26 mouse cellular contexts compared by ENCODE assay signal in genomic region chr13:63115187-63115784, GRCm38 (mm10).
DNase-seq lines count a peak whose midpoint lies in the region; ATAC-seq and TF ChIP-seq lines count a peak whose summit lies in the region.
"Had no signal": no experiment of that assay in that cellular context is flagged by ENCODE, and none has a peak within 500 bp of the region (broad histone marks: within the 10 kb centered on the region; RNA-seq: fewer than 3 reads in every experiment).

No protein-coding gene starts in this region.

- H3K36me3 ChIP-seq in limb, embryonic 15.5 days: no peaks in the 10 kb centered on the region
- 0 out of 2 replicates have a peak, but pooled peaks cover 2% of the 10 kb centered on the region for H3K36me3 ChIP-seq in limb, embryonic 10.5 days
- peaks cover 0 to 32% of the 10 kb centered on the region in 2 experiments; a peak in 2 of 4 replicates for H3K36me3 ChIP-seq in MEL (ENCODE audit: control insufficient read depth in 1 of 2, insufficient read depth in 2 of 2, low read length in 2 of 2)
- H3K36me3 ChIP-seq in intestine, postnatal 0 days (ENCODE audit: control insufficient read depth, insufficient read depth): no peaks in the 10 kb centered on the region
- H3K36me3 ChIP-seq in forebrain, embryonic 11.5 days (ENCODE audit: control insufficient read depth, insufficient read depth, low read length): no peaks in the 10 kb centered on the region
- H3K36me3 ChIP-seq in hindbrain, embryonic 11.5 days (ENCODE audit: control insufficient read depth, insufficient read depth, low read length): no peaks in the 10 kb centered on the region
- H3K36me3 ChIP-seq: embryonic facial prominence, embryonic 13.5 days; forebrain, embryonic 15.5 days; limb, embryonic 13.5 days; liver, embryonic 15.5 days had no signal

- TF ChIP-seq CTCF in MEL (IDR thresholded peaks at IDR 0.05 in 2 of 3, conservative IDR thresholded peaks at IDR 0.05 in 1 of 3; ENCODE audit: control insufficient read depth in 1 of 3, insufficient read depth in 1 of 3, low read depth in 2 of 3, low read length in 3 of 3, poor library complexity in 1 of 3, severe bottlenecking in 1 of 3): no peak
- no peak for TF ChIP-seq CTCF in bone marrow macrophage, adult 2 months (IDR thresholded peaks at IDR 0.05; ENCODE audit: low read depth, low read length)
- TF ChIP-seq CTCF in intestine, postnatal 0 days (IDR thresholded peaks at IDR 0.05; ENCODE audit: low read depth): no peak

- no peak overlapping the region for H3K4me3 ChIP-seq in limb, embryonic 15.5 days
- H3K4me3 ChIP-seq in limb, embryonic 10.5 days: no peak overlapping the region
- H3K4me3 ChIP-seq in MEL (ENCODE audit: control insufficient read depth in 1 of 2, insufficient read depth in 1 of 2, low read depth in 2 of 2, low read length in 2 of 2): no peak overlapping the region
- H3K4me3 ChIP-seq in bone marrow macrophage, adult 2 months (ENCODE audit: insufficient read depth, low read length): no peak overlapping the region
- no peak overlapping the region for H3K4me3 ChIP-seq in intestine, postnatal 0 days (ENCODE audit: low read depth, low read length)
- no peak overlapping the region for H3K4me3 ChIP-seq in forebrain, embryonic 11.5 days (ENCODE audit: low read depth, low read length)
- no peak overlapping the region for H3K4me3 ChIP-seq in hindbrain, embryonic 11.5 days (ENCODE audit: low read depth, low read length)
- H3K4me3 ChIP-seq: embryonic facial prominence, embryonic 13.5 days; forebrain, embryonic 15.5 days; limb, embryonic 13.5 days; liver, embryonic 15.5 days; myocyte had no signal

- no peak for ATAC-seq in limb, embryonic 15.5 days (ENCODE audit: insufficient number of reproducible peaks, low FRiP score, low TSS enrichment, low read depth)
- no peak for ATAC-seq in intestine, postnatal 0 days
- no peak for ATAC-seq in forebrain, embryonic 11.5 days (replicated peaks; ENCODE audit: low FRiP score)
- ATAC-seq in hindbrain, embryonic 11.5 days (ENCODE audit: low FRiP score): no peak
- ATAC-seq: activated CD4-positive, CD25-positive, alpha-beta regulatory T cell, adult 4 months; forebrain, embryonic 15.5 days; midbrain, embryonic 16.5 days had no signal

- TF ChIP-seq POLR2A in MEL (IDR thresholded peaks at IDR 0.05; ENCODE audit: control insufficient read depth in 1 of 2, insufficient read depth in 1 of 2, low read depth in 1 of 2, low read length in 2 of 2, poor library complexity in 1 of 2): no peak
- TF ChIP-seq POLR2A in bone marrow macrophage, adult 2 months (IDR thresholded peaks at IDR 0.05; ENCODE audit: borderline replicate concordance, low read depth, low read length): no peak

- no peak overlapping the region for H3K9ac ChIP-seq in limb, embryonic 15.5 days
- H3K9ac ChIP-seq in MEL (ENCODE audit: control insufficient read depth, low read depth, low read length, poor library complexity, severe bottlenecking): no peak overlapping the region
- H3K9ac ChIP-seq in intestine, postnatal 0 days (ENCODE audit: low read depth, low read length): no peak overlapping the region
- no peak overlapping the region for H3K9ac ChIP-seq in forebrain, embryonic 11.5 days (ENCODE audit: low read length)
- no peak overlapping the region for H3K9ac ChIP-seq in hindbrain, embryonic 11.5 days (ENCODE audit: low read depth, low read length)
- H3K9ac ChIP-seq: embryonic facial prominence, embryonic 13.5 days; forebrain, embryonic 15.5 days; hindbrain, embryonic 14.5 days; limb, embryonic 13.5 days; liver, embryonic 15.5 days had no signal

- H3K4me1 ChIP-seq in limb, embryonic 15.5 days: peaks cover 45% of the 10 kb centered on the region
- peaks cover 17% of the 10 kb centered on the region for H3K4me1 ChIP-seq in limb, embryonic 10.5 days
- peaks cover 11 to 30% of the 10 kb centered on the region in 2 experiments; a peak in 3 of 4 replicates for H3K4me1 ChIP-seq in MEL (ENCODE audit: control insufficient read depth in 1 of 2, insufficient read depth in 2 of 2, low read length in 2 of 2)
- H3K4me1 ChIP-seq in bone marrow macrophage, adult 2 months (ENCODE audit: control insufficient read depth, insufficient read depth, low read length): peaks cover 57% of the 10 kb centered on the region
- peaks cover 4% of the 10 kb centered on the region; the same call in 1 of the 2 replicates for H3K4me1 ChIP-seq in intestine, postnatal 0 days (replicated peaks; ENCODE audit: control insufficient read depth, insufficient read depth, low read length)
- H3K4me1 ChIP-seq in forebrain, embryonic 11.5 days (replicated peaks; ENCODE audit: control insufficient read depth, insufficient read depth, low read length): peaks cover 8% of the 10 kb centered on the region; the same call in 1 of the 2 replicates
- H3K4me1 ChIP-seq in hindbrain, embryonic 11.5 days (replicated peaks; ENCODE audit: control insufficient read depth, insufficient read depth, low read length): no peaks in the 10 kb centered on the region

- peak overlapping the region; percentile 35; the same call in 1 of the 2 replicates for H3K27ac ChIP-seq in limb, embryonic 15.5 days
- no peak overlapping the region for H3K27ac ChIP-seq in limb, embryonic 10.5 days
- no peak overlapping the region for H3K27ac ChIP-seq in MEL (ENCODE audit: control insufficient read depth, low read depth, low read length)
- peak overlapping the region; percentile 96 for H3K27ac ChIP-seq in bone marrow macrophage, adult 2 months (ENCODE audit: insufficient read depth, low read depth, low read length)
- peak overlapping the region; percentile 21; the same call in 1 of the 2 replicates for H3K27ac ChIP-seq in intestine, postnatal 0 days (ENCODE audit: low read depth, low read length)
- H3K27ac ChIP-seq in forebrain, embryonic 11.5 days (ENCODE audit: low read depth, low read length): no peak overlapping the region
- H3K27ac ChIP-seq in hindbrain, embryonic 11.5 days (ENCODE audit: low read depth, low read length): no peak overlapping the region
- H3K27ac ChIP-seq: embryonic facial prominence, embryonic 13.5 days; forebrain, embryonic 15.5 days; hindbrain, embryonic 14.5 days; limb, embryonic 13.5 days; liver, embryonic 15.5 days had no signal

- WGBS in limb, embryonic 15.5 days: 71% methylated on average over 3 of the region's 3 CpGs
- WGBS in limb, embryonic 10.5 days: 81% methylated on average over 3 of the region's 3 CpGs
- WGBS in intestine, postnatal 0 days: 72% methylated on average over 3 of the region's 3 CpGs
- WGBS in forebrain, embryonic 11.5 days: 79% methylated on average over 3 of the region's 3 CpGs
- 80% methylated on average over 3 of the region's 3 CpGs for WGBS in hindbrain, embryonic 11.5 days

- H3K9me3 ChIP-seq in limb, embryonic 15.5 days: no peaks in the 10 kb centered on the region
- H3K9me3 ChIP-seq in limb, embryonic 10.5 days (replicated peaks): no peaks in the 10 kb centered on the region
- no peaks in the 10 kb centered on the region for H3K9me3 ChIP-seq in MEL (replicated peaks; ENCODE audit: insufficient read depth, low read length)
- H3K9me3 ChIP-seq in intestine, postnatal 0 days (ENCODE audit: control insufficient read depth): no peaks in the 10 kb centered on the region
- no peaks in the 10 kb centered on the region for H3K9me3 ChIP-seq in forebrain, embryonic 11.5 days (ENCODE audit: control insufficient read depth, low read length)
- H3K9me3 ChIP-seq in hindbrain, embryonic 11.5 days (ENCODE audit: control insufficient read depth, low read length): no peaks in the 10 kb centered on the region
- H3K9me3 ChIP-seq: embryonic facial prominence, embryonic 13.5 days; forebrain, embryonic 15.5 days; limb, embryonic 13.5 days; liver, embryonic 15.5 days had no signal

- no peaks in the 10 kb centered on the region for H3K79me2 ChIP-seq in MEL (ENCODE audit: control insufficient read depth, insufficient read depth, low read length, poor library complexity)

- H3K4me2 ChIP-seq in limb, embryonic 15.5 days: no peak overlapping the region
- H3K4me2 ChIP-seq in intestine, postnatal 0 days (replicated peaks; ENCODE audit: low read depth): no peak overlapping the region
- no peak overlapping the region for H3K4me2 ChIP-seq in forebrain, embryonic 11.5 days (ENCODE audit: low read depth, low read length, severe bottlenecking)
- no peak overlapping the region for H3K4me2 ChIP-seq in hindbrain, embryonic 11.5 days (replicated peaks; ENCODE audit: low read depth, low read length)
- H3K4me2 ChIP-seq: embryonic facial prominence, embryonic 13.5 days; forebrain, embryonic 15.5 days; heart, embryonic 11.5 days; hindbrain, embryonic 14.5 days; limb, embryonic 13.5 days; liver, embryonic 15.5 days had no signal

- no peaks in the 10 kb centered on the region for H3K27me3 ChIP-seq in limb, embryonic 15.5 days
- no peaks in the 10 kb centered on the region for H3K27me3 ChIP-seq in limb, embryonic 10.5 days (ENCODE audit: low read depth, poor library complexity, severe bottlenecking)
- H3K27me3 ChIP-seq in MEL (ENCODE audit: control insufficient read depth in 1 of 2, insufficient read depth in 2 of 2, low read length in 2 of 2): no peaks in the 10 kb centered on the region
- no peaks in the 10 kb centered on the region for H3K27me3 ChIP-seq in intestine, postnatal 0 days (replicated peaks; ENCODE audit: control insufficient read depth, insufficient read depth, low read length)
- H3K27me3 ChIP-seq in forebrain, embryonic 11.5 days (ENCODE audit: control insufficient read depth, insufficient read depth, low read length): 0 out of 2 replicates have a peak, but pooled peaks cover 2% of the 10 kb centered on the region
- H3K27me3 ChIP-seq in hindbrain, embryonic 11.5 days (ENCODE audit: control insufficient read depth, insufficient read depth, low read length): no peaks in the 10 kb centered on the region
- H3K27me3 ChIP-seq: embryonic facial prominence, embryonic 13.5 days; forebrain, embryonic 15.5 days; limb, embryonic 13.5 days; liver, embryonic 15.5 days had no signal

- no peak for DNase-seq in limb, embryonic 10.5 days (ENCODE audit: low spot score)
- DNase-seq in MEL (ENCODE audit: low read depth, low spot score): peak; percentile 37
- DNase-seq in forebrain, embryonic 11.5 days (ENCODE audit: low spot score): no peak
- no peak for DNase-seq in hindbrain, embryonic 11.5 days (ENCODE audit: low spot score)
- DNase-seq in right cerebral cortex, adult 2 months (ENCODE audit: low spot score in 2 of 2): no peak
- DNase-seq: adrenal gland, adult 8-10 months; cerebellum, adult 2 months; cerebellum, postnatal 25 days; gastrocnemius, postnatal 14 days; heart, postnatal 36 days; kidney, adult 11 months; kidney, postnatal 4 days; right cerebral cortex, postnatal 4 days; thymus, postnatal 14 days had no signal

- TF ChIP-seq EP300 in MEL (IDR thresholded peaks at IDR 0.05; ENCODE audit: low read depth in 1 of 2, low read length in 2 of 2): no peak; a peak in 2 of 4 replicates

- no peak for TF ChIP-seq RAD21 in MEL (IDR thresholded peaks at IDR 0.05; ENCODE audit: low read depth, low read length)

TF ChIP-seq in MEL, 35 proteins besides CTCF, POLR2A, EP300 and RAD21:
- TF ChIP-seq JUND (IDR thresholded peaks at IDR 0.05; ENCODE audit: low read depth, low read length): no peak
- peak; percentile 60; the same call in 1 of the 2 replicates for TF ChIP-seq ZNF384 (IDR thresholded peaks at IDR 0.05; ENCODE audit: low read depth, low read length)
- TF ChIP-seq ZMIZ1 (IDR thresholded peaks at IDR 0.05; ENCODE audit: low read depth, low read length): no peak
- no peak for TF ChIP-seq ELF1 (IDR thresholded peaks at IDR 0.05; ENCODE audit: low read depth, low read length)

Comparison
In these comparisons a context has a peak if more than half of its experiments do, and no peak if none do; other contexts are left out.
1. H3K27ac ChIP-seq: peak in limb, embryonic 15.5 days (single experiment), bone marrow macrophage, adult 2 months (single experiment) and intestine, postnatal 0 days (single experiment); none in limb, embryonic 10.5 days (single experiment), MEL (single experiment), forebrain, embryonic 11.5 days (single experiment) and hindbrain, embryonic 11.5 days (single experiment).